Mouse (Mus musculus) gastrocnemius, adult 2 months (tissue): ENCODE data around the gene Kif12. TPM values are rescaled to one million over a fixed set of nuclear protein-coding genes. Genes with fewer than 3 reads are reported as not detected.

ENCODE experiments used
- DNase-seq: peaks from one replicate; pipeline ENCODE4 v3.0.0; 2022
- H3K27ac ChIP-seq: fragments of 200-600 bp; 2 replicates; pipeline ENCODE4 v1.8.1; 2022; ENCODE audit warnings: mild to moderate bottlenecking
- H3K4me3 ChIP-seq: fragments of 200-600 bp; 2 replicates; pipeline ENCODE4 v1.8.1; 2022; ENCODE audit warnings: mild to moderate bottlenecking, moderate library complexity
- CTCF ChIP-seq: fragments of 200-600 bp; IDR thresholded peaks from 2 replicates; pipeline ENCODE4 v1.8.1; 2022; ENCODE audit warnings: antibody characterized with exemption, mild to moderate bottlenecking, moderate library complexity
- intact Hi-C: fragments of 180-260 bp; cut with DNase I; formaldehyde crosslinking; loops from one replicate; pipeline ENCODE4 v1.15.1; 2025
- total RNA-seq, 2 experiments: library from RNA; stranded (reverse); gene quantifications; 2 replicates each; pipeline ENCODE4 v1.2.3; 2021

Kif12 gene
- total RNA-seq, 2 experiments from 2014 or later = not detected

GRCm38 (mm10) chr4:63154699-63155098 is 17.2 kb downstream of the Kif12 start, which contains the start of gene Ambp:
Gene Ambp, minus strand, starts transcription at chr4:63154799.
- intact Hi-C loops = no loop called here
- no peak for TF ChIP-seq CTCF
- H3K27ac ChIP-seq = no peak within 1 kb of the TSS
- no peak within 1 kb of the TSS for H3K4me3 ChIP-seq
- DNase-seq = no peak

GRCm38 (mm10) chr4:63154028-63154427 is 17.9 kb downstream of the Kif12 start:
- intact Hi-C loops = no loop called here
- Histone ChIP-seq H3K27ac (no peak overlapping the region), H3K4me3 (no peak overlapping the region)
- TF ChIP-seq CTCF = no peak
- no peak for DNase-seq

GRCm38 (mm10) chr4:63151127-63151526 is 20.8 kb downstream of the Kif12 start:
- H3K4me3 ChIP-seq = no peak overlapping the region
- H3K27ac ChIP-seq = no peak overlapping the region
- TF ChIP-seq CTCF = no peak
- intact Hi-C loops = no loop called here
- no peak for DNase-seq

- Histone ChIP-seq H3K4me3 (no peak overlapping the region), H3K27ac (no peak overlapping the region)
- intact Hi-C loops = no loop called here
- DNase-seq = no peak
- no peak for TF ChIP-seq CTCF
Measured at GRCm38 (mm10) chr4:63147268-63147667, 24.7 kb downstream of the Kif12 start.

DNA sequence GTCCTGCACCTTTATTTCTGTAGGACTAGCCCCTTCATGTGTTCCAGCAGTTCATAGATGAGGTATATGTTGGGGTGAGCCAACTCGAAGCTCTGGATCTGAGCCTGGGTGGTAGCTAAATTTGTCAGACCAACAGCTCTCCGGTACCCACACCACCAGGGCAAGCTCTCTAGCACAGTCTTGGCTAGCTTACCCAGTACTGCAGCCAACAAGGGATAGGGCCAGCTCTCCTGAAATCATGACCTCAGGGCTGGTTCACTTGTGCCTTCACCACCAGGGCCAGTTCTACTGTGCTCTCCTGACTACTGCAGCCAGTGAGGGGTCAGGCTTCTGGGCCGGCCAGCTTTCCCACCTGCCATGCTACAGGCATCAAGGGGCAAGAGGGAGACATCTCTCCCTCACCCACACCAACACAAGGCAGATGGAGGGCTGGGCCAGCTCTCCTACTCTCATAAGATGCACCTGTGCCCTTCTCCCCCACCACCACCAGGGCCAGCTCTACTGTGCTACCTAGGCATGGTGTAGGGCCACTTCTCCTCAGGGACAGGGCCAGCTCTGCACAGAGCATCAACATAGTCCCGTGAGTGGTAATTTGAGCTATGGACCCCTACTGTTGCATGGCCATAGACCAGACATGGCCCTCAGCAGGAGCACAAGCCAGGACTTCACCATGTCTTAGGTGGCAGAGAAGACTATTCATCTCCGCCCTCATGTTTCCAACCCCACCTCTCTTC is 41.9 kb downstream of the Kif12 start:
- no peak overlapping the region for H3K4me3 ChIP-seq
- peak; percentile 16; the same call in 1 of the 2 replicates for TF ChIP-seq CTCF
- H3K27ac ChIP-seq = no peak overlapping the region
- peak; percentile 78 for DNase-seq
- intact Hi-C loops = no loop called here

GRCm38 (mm10) chr4:63124861-63125466 is 47.0 kb downstream of the Kif12 start:
- H3K4me3 ChIP-seq = no peak overlapping the region
- no peak for TF ChIP-seq CTCF
- intact Hi-C loops = no loop called here
- no peak overlapping the region for H3K27ac ChIP-seq
- DNase-seq = no peak

DNA sequence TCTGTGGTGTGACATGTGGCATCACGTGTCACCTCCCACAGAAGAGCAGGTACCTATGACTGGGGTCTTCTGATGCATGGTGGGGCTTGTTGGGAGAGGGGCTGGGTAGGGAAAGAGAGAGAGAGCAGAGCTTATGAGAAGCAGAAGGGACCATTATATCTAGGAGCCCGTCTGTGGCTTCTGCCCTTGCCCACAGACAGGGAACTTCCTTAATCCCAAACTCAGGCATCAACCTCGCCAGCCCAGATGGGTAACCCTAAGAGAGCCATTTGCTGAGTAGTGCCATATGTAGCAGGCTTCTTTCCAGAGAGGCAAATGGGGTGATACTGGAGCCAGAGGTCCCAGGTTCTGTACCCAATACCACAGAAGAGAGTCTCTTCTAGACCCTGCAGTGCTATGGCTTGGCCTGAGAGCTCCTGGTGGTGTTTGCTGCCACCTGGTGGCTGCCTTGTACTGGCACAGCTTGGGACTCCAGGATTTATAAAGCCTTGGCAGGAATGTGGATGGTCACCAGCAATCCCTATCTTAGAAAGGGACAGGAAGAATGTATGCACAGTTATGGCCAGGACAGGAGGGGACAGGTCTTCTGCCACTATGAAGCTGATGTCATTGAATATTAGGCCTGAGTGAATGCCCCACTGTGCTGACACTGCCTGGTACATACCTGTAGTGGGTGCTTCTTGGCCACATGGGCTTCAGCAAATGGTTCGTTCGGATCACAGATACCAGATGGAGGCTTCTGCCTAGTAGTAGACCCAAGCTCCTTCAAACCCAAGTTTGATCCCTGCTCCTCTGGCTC is 53.1 kb downstream of the Kif12 start:
- peak; percentile 83 for DNase-seq
- Histone ChIP-seq H3K27ac (no peak overlapping the region), H3K4me3 (no peak overlapping the region)
- no peak; the same call in 1 of the 2 replicates for TF ChIP-seq CTCF
- intact Hi-C loops = loop anchor here (1.0 to 10.0 kb wide), 3 partner anchors 177 to 334 kb away; no protein-coding TSS in a partner anchor

Other genes with a start within 250 kb of the Kif12 start
- gene Zfp618, start 206.6 kb downstream of the Kif12 start, total RNA-seq = under 1 TPM; 0.18 to 0.20 TPM
- gene Ambp, start 17.3 kb downstream of the Kif12 start, total RNA-seq = not detected
- under 1 TPM; 0.23 to 0.75 TPM for gene Col27a1, start 41.9 kb upstream of the Kif12 start, total RNA-seq
- 1 to 10 TPM in 1 of 2 experiments, not detected in 1; 1.3 TPM for gene Orm1, start 172.4 kb upstream of the Kif12 start, total RNA-seq
- not detected for gene Orm3, start 184.0 kb upstream of the Kif12 start, total RNA-seq
- not detected for gene Orm2, start 190.3 kb upstream of the Kif12 start, total RNA-seq
- gene Akna, start 231.2 kb upstream of the Kif12 start, total RNA-seq = 1 to 10 TPM in 1 of 2 experiments, under 1 TPM in 1; 0.97 to 1.8 TPM